Mouse (Mus musculus) cerebellum, postnatal 4 days (tissue): ENCODE measurements around the gene Dupd1.

ENCODE experiments used
- DNase-seq, 2 experiments: peaks; one replicate each; pipeline ENCODE4 v3.0.0; 2022; ENCODE audit warnings: low spot score in 2 of 2, mixed read lengths in 1 of 2

Gene Dupd1

GRCm38 (mm10) chr14:21714486-21714885 lies at the start of gene Dupd1:
Gene Dupd1, minus strand, starts transcription at chr14:21714576.
- DNase-seq, result no peak

- no peak for DNase-seq
These were observed 49.4 kb upstream of the Dupd1 start for GRCm38 (mm10) chr14:21763736-21764135.

- DNase-seq, result no peak
These were observed 47.2 kb upstream of the Dupd1 start for GRCm38 (mm10) chr14:21761560-21761959.

GRCm38 (mm10) chr14:21753367-21753766 lies 39.0 kb upstream of the Dupd1 start:
- DNase-seq, result no peak

- no peak for DNase-seq
These were observed 38.0 kb upstream of the Dupd1 start for GRCm38 (mm10) chr14:21752411-21752810.

- peak in 1 of 2 experiments; percentile 52 for DNase-seq
These were observed 36.6 kb upstream of the Dupd1 start, which contains the start of gene Dusp13 for GRCm38 (mm10) chr14:21750881-21751542. Gene Dusp13, minus strand, starts transcription at chr14:21751181.

GRCm38 (mm10) chr14:21750008-21750880 lies 35.9 kb upstream of the Dupd1 start, which contains the start of gene Samd8:
Gene Samd8, plus strand, starts transcription at chr14:21750531.
- peak; percentile 73 to 87 for DNase-seq

GRCm38 (mm10) chr14:21748142-21748870 lies 33.9 kb upstream of the Dupd1 start:
- DNase-seq, result peak in 1 of 2 experiments; percentile 57

GRCm38 (mm10) chr14:21747436-21748141 lies 33.2 kb upstream of the Dupd1 start:
- no peak for DNase-seq

- no peak for DNase-seq
These were observed 32.5 kb upstream of the Dupd1 start for GRCm38 (mm10) chr14:21746846-21747245.

GRCm38 (mm10) chr14:21746251-21746650 lies 31.9 kb upstream of the Dupd1 start:
- no peak for DNase-seq

- no peak for DNase-seq
These were observed 30.8 kb upstream of the Dupd1 start for GRCm38 (mm10) chr14:21745149-21745548.

GRCm38 (mm10) chr14:21744169-21744568 lies 29.8 kb upstream of the Dupd1 start:
- no peak for DNase-seq

GRCm38 (mm10) chr14:21742441-21742840 lies 28.1 kb upstream of the Dupd1 start:
- no peak for DNase-seq

- peak; percentile 74 to 91 for DNase-seq
These were observed 27.4 kb upstream of the Dupd1 start for GRCm38 (mm10) chr14:21741786-21742185.

GRCm38 (mm10) chr14:21741314-21741713 lies 26.9 kb upstream of the Dupd1 start:
- DNase-seq, result no peak

- DNase-seq, result no peak
These were observed 26.0 kb upstream of the Dupd1 start for GRCm38 (mm10) chr14:21740345-21740744.

- no peak for DNase-seq
These were observed 18.9 kb upstream of the Dupd1 start for GRCm38 (mm10) chr14:21733131-21733905.

GRCm38 (mm10) chr14:21729936-21730335 lies 15.6 kb upstream of the Dupd1 start:
- no peak for DNase-seq

GRCm38 (mm10) chr14:21729031-21729732 lies 14.8 kb upstream of the Dupd1 start:
- DNase-seq, result no peak
